Mouse (Mus musculus) mature B cell (primary cell): ENCODE results near the gene Kmt2a.

Source experiments
- in situ Hi-C: fragments of 300-500 bp; cut with MboI; formaldehyde crosslinking; loops from 2 replicates; pipeline ENCODE4 v1.14.3; 2019

The Kmt2a gene

DNA sequence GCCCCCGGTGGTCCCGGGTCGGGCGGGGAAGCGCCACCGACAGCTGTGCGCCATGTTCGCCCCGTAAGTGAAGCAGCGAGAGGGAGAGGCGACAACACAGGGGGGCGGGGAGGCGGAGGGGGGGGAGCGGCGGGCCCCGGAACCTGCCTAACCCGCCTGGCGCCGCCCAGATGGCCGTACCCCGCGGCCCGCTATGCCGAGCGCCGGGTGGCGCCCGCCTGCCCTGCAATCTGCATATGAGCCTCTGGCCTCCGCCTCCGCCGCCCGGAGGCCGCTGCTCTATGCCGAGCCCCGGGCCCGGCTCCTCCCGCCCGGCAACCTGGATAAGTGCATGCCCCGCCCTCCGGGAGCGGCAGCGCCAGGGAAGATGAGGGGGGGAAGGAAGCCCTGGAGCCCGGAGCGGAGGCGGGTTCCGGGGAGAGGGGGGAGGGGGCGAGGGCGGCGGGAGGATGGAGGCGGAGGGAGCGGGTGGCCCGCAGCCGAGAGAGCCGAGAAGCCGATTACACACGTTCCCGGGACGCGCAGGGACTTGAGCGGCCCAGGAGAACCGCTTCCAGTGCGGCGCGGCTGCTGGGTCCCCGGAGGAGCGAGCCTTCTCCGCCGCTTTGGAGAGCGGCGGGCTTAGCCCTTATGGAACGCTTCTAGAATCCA lies at the start of gene Kmt2a:
Kmt2a (minus strand) TSS at position 76 of the 651 bp plus-strand sequence.
- in situ Hi-C loops = no loop called here

DNA sequence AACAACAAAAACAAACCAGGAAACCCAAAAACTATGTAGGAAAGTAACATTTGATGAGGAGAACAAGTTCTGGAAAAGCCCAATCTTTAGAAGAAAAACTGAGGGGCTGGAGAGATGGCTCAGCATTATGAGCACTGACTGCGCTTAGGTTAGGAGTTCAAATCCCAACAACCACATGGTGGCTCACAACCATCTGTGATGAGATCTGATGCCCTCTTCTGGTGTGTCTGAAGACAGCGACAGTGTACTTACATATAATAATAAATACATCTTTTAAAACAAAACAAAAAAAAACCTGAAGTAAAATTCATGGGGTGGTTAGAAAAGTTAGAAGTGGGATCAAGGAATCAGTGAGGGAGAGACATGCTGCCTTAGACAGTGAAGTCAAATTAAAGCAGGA lies 40.4 kb upstream of the Kmt2a start:
- in situ Hi-C loops = no loop called here

DNA sequence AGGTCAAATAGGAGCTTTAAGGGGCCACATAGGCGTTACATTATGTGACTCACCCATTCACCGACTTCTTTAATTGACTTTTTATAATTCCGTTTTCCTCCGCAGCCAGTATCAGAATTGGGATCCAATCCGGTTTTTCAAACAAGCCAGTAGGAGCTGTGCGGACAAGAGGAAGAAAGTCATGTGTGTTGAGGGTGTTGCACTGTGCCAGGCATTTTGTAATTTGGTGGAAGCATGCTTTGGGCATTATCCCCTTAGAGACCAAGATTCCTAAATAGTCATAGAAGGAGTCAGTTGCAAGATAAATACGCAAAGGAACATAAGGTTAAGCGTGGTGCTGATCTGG lies 40.0 kb upstream of the Kmt2a start:
- in situ Hi-C loops = no loop called here

DNA sequence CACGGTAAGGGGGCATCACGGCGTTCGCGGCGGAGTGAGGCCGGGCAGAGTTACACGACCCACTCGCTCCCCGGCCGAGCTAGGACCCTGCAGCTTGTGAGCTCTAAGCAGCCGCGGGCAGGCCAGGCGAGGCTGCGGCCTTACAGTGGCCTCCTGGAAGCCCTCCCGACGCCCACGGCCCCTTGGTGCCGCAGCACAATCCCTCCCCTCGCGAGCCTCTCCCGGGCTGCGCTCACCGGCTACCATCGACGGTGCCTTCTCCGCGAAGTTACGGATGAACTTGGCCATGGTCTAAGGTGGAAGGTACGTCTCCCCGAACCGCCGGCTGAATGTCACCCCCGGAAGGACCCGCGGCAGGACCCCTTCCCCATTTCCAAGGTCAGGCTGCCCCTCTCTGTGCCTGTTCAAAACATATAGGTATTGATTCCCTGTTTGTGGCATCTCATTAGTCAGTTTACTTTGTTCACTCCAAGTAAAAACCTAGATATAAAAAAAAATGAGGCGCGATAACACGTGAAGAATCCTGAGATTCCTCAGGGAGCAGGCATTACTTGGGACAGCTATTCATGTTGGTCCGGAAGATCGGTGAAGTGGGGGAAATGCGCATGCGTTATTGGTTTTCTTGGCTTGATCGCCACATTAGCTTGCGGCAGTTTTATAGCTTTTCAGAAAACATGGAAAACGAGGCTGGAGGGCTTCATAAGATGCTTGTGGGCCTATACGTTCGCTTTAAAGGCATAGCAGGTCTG lies 39.5 kb upstream of the Kmt2a start, which contains the start of gene Atp5l:
Atp5l (minus strand) TSS at position 369 of the 749 bp plus-strand sequence.
- in situ Hi-C loops = no loop called here

DNA sequence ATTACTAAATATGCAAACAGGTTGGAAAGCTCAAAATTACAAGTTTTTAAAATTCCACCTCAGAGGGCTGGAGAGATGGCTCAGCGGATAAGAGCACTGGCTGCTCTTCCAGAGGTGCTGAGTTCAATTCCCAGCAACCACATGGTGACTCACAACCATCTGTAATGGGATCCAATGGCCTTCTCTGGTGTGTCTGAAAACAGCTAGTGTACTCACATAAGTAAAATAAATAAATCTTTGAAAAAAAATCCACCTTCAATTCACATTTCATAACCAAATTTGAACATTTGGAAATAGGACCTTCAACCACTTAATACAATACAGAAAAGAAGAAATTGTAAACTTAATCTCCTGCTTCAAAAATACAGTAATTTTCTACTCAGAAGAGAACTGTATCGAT lies 38.5 kb upstream of the Kmt2a start:
- in situ Hi-C loops = no loop called here

DNA sequence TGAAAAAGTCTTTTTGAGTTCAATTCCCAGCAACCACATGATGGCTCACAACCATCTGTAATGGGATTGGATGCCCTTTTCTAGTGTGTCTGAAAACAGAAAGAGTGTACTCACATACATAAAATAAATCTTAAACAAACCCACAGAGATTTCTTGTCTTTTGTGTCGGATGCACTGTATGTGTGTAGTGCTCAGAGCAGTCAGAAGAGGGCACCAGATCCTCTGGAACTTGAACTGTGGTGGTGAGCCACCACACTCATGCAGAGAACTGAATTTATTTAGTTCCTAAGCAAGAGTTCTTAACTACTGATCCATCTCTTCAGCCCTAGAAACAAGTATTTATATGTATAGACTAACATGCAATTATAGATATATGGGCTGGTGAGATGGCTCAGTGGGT lies 35.1 kb upstream of the Kmt2a start:
- in situ Hi-C loops = no loop called here

DNA sequence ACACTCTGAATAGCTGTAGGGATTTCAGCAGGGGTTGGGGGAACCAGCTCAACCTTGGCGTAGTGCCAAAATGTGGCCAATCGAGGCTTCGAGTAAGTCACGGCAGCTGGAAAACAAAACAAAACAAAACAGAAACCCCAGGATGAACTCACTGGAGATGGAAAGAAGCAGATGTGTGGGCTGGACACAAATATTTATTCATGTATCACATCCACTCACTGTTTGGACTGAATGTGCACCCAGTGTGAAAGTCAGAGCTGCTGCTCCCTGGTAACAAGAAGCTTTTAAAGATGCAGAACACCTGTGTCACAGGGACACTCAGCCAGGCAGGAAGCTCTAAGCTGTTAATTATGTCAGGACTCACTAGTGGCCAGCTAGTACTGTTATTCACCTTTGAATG lies 33.6 kb upstream of the Kmt2a start:
- in situ Hi-C loops = no loop called here

DNA sequence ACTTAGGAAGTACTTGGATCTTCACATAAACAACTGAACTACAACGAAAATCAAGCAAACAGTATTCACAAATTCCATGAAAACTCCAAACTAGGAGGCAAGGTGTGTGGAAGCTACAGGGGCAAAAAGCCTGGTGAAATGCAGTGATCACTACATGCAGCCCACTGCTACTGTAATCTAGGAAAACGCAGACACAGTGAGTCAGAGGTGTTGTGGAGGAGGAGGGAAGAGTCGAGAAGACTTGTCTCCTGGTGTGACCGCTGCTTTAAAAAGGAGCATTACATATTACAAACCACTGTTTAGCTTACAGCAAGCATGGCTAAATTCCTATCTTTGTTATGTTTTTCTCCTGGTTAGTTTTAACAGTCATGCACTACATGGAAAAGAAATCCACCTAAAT lies 30.3 kb upstream of the Kmt2a start:
- in situ Hi-C loops = no loop called here

DNA sequence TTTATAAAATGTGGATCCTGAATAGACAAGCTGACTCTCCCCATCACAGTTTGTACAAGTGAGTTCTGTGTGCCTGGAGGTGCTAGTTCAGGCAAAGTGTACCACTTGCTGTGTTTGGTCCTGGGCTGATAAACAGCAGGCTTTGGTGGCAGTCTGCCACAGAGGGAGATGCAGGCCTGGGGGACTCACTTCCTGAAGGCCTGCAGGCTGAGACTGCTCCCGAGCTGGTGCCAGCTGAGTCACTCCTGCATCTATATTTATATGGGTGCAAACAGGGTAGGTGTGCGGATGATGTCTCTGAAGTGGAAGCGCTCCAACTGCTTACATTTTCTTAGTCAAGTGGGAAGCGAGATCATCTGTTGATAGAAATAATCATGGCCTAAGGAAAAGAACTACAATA lies 24.5 kb upstream of the Kmt2a start:
- in situ Hi-C loops = no loop called here

DNA sequence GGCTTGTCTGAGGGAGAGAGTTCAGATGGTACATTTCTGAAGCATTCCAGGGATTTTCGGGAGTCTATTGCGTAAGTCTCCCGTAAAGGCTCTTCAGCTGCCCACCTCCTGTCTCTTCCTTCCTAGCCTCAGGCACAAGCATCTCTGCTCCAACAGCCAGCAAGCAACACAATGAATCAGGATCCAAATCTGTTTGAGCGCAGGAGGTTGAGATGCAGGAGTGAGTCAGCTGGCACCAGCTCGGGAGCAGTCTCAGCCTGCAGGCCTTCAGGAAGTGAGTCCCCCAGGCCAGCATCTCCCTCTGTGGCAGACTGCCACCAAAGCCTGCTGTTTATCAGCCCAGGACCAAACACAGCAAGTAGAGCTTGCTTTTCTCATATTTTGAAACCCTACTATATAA lies 23.9 kb upstream of the Kmt2a start:
- in situ Hi-C loops = no loop called here

DNA sequence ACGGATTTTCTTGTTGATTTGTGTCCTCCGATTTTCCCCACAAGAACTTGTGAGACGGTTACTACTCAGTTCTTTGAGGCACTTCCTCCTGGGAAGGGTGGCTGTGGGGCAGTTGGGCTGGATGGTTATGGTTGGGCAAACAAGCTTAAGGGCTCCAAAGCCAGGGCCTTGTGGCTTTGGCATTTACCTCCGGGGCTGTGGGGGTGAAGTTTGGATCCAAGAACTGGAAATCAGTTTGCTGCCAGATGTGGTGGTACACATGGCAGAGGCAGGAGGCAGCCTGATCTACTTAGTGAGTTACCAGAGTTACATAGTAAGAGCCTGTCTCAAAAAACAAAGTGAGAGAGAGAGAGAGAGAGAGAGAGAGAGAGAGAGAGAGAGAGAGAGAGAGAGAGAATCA lies 22.8 kb upstream of the Kmt2a start:
- in situ Hi-C loops = no loop called here

DNA sequence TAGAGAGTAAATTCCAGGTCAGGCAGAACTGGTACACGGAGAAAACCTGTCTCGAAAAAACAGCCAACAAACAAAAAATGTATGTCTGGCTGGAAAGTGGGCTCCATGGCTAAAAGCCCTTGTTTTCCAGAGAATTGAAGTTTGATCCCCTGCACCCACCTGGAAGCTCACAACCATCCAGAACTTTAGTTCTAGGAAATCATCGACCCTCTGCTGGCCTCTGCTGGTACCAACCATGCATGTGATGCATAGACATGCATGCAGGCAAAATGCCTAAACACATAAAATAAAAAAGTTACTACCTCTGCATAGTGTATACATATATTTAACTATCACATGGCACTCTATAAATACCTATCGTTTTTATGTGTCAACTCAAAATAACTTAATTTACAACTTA lies 19.3 kb upstream of the Kmt2a start:
- in situ Hi-C loops = no loop called here

DNA sequence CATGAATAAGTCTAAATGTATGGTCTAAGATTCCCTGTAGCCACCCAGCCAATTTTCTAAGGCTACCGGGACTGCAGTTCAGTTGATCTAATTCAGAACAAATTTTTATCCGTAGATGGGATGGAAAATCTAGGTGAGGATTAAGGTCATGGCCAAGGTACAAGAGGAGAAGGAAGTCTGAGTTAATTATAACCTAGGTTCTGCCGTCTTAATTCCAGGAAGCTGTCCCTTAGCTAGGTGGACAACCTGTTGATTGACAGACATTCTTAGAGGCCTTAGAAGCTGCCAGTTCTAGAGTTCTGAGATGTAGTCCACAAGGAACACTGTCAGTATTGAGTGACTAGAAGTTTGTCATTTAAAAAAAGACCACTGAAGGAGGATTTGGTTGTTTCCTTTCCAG lies 18.6 kb upstream of the Kmt2a start:
- in situ Hi-C loops = no loop called here

DNA sequence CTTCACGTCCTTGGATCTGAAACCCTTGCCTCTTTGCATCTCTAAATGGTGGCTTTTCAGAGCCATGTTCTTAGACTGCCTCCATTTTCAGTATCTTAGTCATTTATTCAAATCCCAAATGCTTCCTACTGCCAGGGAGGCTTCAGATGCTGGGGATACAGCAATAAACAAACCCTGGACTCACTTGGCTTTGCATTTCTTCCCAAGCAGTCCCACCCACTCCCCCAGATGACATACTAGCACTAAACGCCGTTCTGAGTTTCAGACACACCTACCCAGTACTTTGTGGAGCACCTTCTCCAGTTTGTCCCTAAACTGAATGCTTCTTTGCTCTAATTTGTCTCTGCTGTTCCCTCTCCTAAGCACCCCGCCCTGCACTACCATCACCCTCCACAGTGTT lies 15.9 kb upstream of the Kmt2a start:
- in situ Hi-C loops = no loop called here

DNA sequence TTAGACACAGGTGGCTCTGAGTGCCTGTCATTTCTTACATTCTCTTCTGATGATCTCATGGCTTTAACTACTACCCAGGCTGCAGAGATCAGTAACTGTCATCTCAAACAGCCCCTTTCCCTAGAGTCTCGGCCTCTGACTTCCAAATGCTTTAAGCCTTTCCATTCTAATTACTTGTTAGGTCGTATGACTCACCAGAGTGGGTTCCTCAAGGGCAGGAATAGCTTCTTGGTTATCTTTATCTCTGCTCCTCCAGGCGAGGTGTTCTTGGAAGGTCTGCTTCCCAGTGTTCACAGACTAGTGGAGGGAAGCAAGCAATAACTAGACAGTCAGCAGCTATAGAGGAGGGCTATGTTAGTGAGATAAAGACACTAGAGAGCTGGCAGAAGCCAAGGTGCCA lies 11.6 kb upstream of the Kmt2a start:
- in situ Hi-C loops = no loop called here

DNA sequence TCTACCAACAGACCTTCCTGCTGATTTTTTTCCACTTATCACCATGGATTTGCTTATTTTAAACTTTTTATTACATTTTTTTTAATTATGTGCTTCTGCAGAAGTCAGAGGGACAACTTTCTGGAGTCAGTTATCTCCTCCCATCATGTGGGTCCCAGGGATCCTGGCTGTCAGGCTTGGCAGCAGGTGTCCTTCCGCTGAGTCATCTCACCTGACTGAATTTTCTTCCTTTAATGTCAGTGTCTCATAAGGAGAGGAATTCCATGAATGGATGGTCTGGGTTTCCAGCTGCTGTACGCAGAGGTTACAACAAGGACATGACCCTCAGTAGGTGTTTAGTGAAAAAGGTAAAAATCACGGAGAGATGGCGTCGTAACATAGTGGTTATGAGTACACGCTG lies 10.1 kb upstream of the Kmt2a start:
- in situ Hi-C loops = no loop called here

DNA sequence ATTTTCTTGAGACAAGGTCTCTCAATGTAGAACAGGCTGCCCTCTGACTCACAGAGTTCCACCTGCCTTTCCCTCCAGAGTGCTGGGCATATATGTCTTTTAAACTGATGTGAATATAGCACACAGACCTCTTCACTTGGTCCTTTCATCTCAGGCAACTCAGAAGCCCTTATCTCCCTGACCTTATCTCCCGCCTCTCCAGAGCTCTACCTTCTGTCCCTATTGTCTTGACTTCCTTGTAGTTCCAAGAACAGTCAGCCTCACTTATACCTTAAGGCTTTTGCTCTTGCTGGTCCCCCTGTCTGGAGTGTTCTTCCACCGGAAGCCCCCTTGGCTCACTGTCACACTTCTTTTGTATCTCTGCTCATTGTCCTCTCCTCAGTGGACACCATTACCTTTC lies 9.0 kb upstream of the Kmt2a start:
- in situ Hi-C loops = no loop called here

DNA sequence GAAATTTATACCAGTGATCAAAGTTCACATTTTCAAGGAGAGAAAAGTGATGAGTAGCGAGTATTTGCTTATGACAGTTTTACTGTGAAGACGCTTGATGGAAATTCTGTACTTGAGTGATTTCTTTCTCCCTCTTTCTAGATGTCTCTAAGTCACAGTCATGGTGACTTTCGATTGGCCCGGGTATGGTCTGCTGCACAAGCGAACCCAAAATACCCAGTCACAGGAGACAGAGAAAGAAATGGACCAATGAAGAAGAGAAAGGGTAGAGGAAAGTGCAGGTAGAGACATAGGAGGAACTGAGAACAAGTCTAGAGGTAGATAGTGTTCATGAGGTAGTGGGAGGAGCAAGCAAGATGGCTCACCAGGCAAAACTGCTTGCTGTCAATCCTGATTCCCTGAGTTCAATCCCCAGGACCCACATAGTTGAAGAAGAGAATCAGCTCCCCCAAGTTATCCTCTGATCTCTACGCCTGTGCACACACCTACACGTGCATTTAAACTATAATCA lies 7.1 kb upstream of the Kmt2a start:
- in situ Hi-C loops = no loop called here

DNA sequence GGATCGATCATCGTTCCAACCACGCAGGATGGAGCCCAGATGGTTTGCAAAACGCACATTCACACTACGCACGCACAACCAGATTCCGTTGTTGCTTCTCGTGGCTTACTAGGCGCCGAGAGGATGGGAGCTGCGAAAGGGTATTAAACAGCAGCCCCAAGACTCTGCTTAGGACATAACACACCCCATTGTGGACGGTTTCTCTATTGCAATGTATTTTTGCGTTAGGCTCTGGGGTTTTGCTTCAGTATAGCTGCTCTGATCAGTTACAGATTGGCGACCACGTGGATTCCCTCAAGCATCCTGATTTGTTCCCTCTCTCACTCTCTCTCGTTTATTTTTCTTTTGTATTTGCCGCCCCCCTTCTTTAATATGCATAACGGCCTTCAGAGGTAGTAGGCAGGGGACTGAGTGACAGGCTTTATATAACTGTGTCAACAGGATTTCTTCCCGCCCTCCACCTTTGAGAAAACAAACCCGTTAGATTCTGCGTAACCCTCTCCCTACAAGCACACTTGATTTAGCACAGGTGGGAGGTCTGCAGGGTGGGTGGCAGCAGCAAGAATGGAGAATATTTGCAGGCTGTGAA lies 2.0 kb upstream of the Kmt2a start:
- in situ Hi-C loops = no loop called here

DNA sequence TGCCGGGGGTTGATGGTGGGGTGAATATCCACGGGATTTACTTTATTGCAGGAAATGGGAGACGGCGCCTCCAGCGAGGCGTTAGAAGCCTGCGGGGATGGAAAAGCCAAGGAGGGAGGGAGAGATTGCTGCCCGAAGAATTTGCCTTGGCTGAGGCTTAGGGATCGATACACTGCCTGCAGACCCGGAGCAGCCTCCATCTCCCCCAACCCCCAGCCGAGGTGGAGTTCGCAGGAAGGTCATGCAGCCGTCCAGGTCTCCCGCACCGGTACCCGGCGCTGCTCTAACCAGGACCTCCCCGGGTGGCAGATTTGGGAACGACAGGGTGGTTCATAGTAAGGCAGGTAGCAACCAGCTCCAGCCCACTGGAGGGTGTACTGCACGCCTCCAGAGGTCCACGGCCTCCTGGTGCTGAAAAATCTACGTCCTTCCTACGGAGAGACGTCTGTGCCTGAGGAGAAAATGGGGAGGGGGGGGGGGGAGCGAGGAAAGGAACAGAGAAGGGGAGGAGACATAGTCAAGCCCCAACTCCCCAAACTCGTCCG lies 1.4 kb upstream of the Kmt2a start:
- in situ Hi-C loops = no loop called here

DNA sequence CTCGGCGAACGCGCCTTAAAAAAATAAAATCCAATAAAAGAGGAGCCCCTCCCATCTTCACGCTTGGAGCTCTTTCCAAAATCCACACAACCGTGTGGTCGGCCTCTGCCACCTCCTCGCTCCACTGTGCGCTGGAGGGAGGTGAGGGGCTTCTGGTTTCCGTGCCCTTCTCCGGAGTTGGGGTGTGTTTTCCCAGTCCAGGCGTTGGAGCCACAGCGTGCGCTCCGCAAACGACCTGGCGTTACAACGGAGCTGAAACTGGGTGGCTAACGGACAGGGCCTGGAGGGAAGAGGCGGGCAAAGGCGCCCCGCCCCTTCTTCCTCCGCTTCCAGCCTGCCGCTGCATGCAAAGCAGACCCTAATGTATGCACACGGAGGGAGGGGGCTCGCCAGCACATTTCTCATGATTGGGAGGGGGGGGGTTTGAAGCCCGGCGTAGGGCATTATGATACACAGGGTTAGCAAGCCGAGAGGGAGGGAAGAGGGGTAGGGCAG lies 892 bp upstream of the Kmt2a start:
- in situ Hi-C loops = no loop called here

DNA sequence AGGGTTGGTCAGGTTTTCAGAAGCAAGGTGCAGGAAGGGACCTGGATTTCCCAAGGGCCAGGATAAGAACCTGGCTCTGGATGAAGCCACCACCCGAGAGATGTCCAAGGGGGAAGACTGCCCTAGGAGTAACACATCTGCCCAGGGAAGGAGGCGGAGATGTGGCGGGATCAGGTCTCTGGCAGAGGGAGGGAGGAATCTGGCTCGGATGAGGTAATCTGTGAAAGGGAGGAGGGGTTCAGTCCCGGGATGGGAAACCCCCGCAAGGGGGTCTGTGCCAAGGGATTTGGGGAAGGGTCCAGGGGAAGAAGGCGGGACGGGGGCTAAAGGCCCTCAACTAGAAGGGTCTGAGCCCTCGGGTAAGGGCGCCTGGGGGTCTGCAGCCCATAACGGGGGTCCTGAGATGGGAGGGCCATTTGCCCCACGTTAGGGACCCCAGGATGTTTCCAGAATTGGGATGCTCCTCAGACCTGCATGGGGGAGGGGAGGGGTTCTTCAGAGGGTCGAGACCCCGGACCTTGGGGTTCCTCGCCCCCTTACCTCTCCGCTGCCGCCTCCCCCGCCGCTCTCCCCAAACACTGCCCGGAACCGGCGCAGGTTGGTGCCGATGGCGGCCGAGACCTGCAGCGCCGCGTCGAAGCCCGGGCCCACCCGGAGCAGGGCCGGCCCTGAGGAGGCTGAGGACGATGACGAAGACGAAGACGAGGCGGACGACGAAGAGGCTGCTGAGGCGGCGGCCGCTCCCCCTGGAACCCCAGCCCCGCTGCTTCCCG lies 601 bp downstream of the Kmt2a start:
- in situ Hi-C loops = no loop called here
